Mouse (Mus musculus) adrenal gland, postnatal 0 days (tissue): ENCODE data around the gene Tfr2. TPM values are rescaled to one million over a fixed set of nuclear protein-coding genes. Genes with fewer than 3 reads are reported as not detected.

Source experiments
- microRNA-seq: library from miRNA; unstranded; fragments of <30 nt; microRNA quantifications from one replicate; pipeline ENCODE4, GENCODE M21; 2016; ENCODE audit warnings: borderline replicate concordance; ENCODE audit not compliant: insufficient number of aligned reads
- polyA plus RNA-seq: library from polyadenylated mRNA; unstranded; fragments of >200 nt; fragmentation: Nextera tagmentation; extraction: Ambion mirVana; gene quantifications from 2 replicates; pipeline ENCODE4 v1.2.1, GENCODE M21; 2015

The Tfr2 gene
- polyA plus RNA-seq = 5.8 and 6.5 TPM in 2 replicates

DNA sequence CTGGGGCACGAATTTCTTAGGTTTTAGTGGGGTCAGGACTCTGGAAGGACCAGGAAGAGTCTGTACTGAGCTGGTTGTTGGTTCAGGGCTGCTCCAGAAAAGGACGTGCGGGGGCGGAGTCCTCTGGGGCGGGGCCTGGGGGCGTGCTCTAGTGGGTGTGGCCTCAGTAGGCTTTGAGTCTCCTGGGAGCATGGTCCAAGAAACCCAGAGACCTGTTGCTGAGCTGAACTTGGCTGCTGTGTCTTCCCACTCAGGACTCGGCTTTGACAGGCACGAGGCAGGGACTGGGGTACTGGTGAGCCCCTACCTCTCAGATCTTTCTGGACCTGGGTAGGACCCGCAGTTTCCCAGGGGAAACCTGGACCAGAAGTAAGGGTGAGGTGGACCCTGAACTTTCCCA lies at the start of gene Tfr2:
TSS of gene Tfr2 (plus strand) at position 176 of the 400 bp plus-strand sequence.

GRCm38 (mm10) chr5:137533117-137533827 lies 36.4 kb upstream of the Tfr2 start, which contains the start of the genes Epo and Gnb2:
Epo (minus strand) TSS chr5:137533242.
Gnb2 (minus strand) TSS chr5:137533510.

GRCm38 (mm10) chr5:137553411-137553837 lies 16.2 kb upstream of the Tfr2 start, which contains the start of gene Actl6b:
Actl6b (plus strand) TSS chr5:137553517.

DNA sequence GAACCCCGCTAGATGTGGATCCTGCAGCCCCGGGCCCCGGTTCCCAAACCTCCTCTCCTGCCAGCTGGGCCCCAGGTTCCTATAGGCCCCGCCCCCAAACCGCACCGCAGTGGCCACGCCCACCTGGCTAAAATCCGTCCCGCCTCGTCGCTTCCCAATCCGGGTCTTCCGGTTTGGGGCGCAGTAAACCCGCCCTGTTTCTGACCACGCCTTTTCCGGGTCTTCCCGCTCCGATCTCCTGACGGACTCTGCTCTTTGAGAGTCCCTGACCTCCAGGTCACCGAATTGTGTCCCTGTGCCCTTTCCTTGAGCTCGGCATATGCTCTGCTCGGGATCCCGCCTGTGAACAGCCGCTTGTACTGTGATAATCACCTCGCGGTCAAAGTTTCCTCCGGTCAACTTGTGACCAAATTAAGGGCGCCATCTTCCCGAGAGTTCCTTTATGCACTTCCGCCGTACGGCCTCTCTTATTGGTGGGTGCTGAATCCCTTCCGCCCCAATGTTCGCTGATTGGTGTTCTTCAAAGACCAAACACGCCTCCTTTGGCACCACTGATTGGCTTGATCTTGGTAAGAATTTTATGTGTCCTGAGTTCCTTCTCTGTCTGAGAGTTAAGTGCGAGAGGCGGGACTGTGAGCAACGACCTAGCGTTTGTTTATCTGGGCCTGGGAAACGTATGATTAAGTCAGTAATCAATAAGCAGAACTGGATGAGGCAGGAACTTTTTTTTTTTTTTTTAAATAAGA lies 31.2 kb downstream of the Tfr2 start, which contains the start of gene Mospd3:
TSS of gene Mospd3 (minus strand) at position 440 of the 746 bp plus-strand sequence.

GRCm38 (mm10) chr5:137613550-137613949 lies 43.9 kb downstream of the Tfr2 start, which contains the start of gene Pcolce:
Pcolce (minus strand) TSS chr5:137613784.

DNA sequence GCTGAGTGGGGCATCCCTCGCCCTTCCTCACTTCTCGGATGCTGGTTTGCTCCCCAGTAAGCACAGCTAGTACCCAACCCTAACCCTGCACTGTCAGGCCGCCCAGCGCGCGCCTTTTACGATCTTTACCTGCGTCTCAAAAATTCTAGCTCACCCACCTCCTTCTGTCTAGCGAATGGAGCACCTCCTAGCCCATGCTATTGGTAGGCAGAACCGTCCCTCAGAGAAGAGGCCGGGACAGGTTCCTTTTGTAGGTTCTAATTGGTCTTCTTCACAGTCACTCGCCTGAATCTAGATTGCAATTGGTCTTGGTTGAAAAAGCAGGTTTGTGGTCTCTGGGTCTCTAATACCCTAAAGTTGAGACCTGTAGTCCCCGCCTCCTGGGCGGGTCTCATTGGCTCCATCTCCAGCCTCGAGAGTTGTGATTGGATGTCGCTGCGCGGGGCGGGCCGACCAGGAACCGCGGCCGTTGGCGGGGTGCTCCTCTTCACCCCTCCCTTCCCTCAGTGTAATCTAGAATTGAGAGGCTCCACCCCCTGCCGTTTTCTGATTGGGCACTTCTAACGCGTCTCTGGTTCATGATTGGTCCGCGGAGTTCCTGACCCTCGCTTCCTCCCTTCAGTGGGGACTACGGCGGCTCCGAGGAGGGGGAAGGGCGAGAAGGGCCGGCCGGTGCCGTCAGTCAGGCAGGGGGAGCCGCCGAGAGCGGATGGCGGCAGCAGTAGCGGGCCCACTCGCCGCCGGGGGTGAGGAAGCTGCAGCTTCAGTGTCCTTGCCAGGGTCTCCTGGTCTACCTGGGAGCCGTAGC lies 59.1 kb downstream of the Tfr2 start, which contains the start of the genes Fbxo24, Lrch4 and Gm20605:
TSS of gene Fbxo24 (minus strand) at position 505 of the 808 bp plus-strand sequence.
TSS of gene Lrch4 (plus strand) at position 624 of the 808 bp plus-strand sequence.
TSS of gene Gm20605 (plus strand) at position 678 of the 808 bp plus-strand sequence.

Small RNA genes lying within 50 kb of the gene (microRNA-seq; reads per million reads assigned to microRNA genes)
- gene Mir6418 = 1.1 reads per million

Other genes starting within 250 kb of the Tfr2 start
- gene Slc12a9, start 236.2 kb upstream of the Tfr2 start, polyA plus RNA-seq = 7.2 and 11.1 TPM in 2 replicates
- 21.9 and 24.9 TPM in 2 replicates for gene Ephb4, start 219.7 kb upstream of the Tfr2 start, polyA plus RNA-seq
- 0.07 and 0.11 TPM in 2 replicates for gene Zan, start 92.8 kb upstream of the Tfr2 start, polyA plus RNA-seq
- gene Pop7, start 67.3 kb upstream of the Tfr2 start, polyA plus RNA-seq = 37.0 and 47.6 TPM in 2 replicates
- gene Gigyf1, start 51.3 kb upstream of the Tfr2 start, polyA plus RNA-seq = 7.4 and 11.0 TPM in 2 replicates
- not detected in 2 replicates for gene Epo, start 36.6 kb upstream of the Tfr2 start, polyA plus RNA-seq
- 376 and 471 TPM in 2 replicates for gene Gnb2, start 36.3 kb upstream of the Tfr2 start, polyA plus RNA-seq
- 12.9 and 24.4 TPM in 2 replicates for gene Actl6b, start 16.3 kb upstream of the Tfr2 start, polyA plus RNA-seq
- 47.4 and 59.0 TPM in 2 replicates for gene Mospd3, start 31.2 kb downstream of the Tfr2 start, polyA plus RNA-seq
- gene Pcolce, start 43.9 kb downstream of the Tfr2 start, polyA plus RNA-seq = 331 and 534 TPM in 2 replicates
- 0.40 and 0.71 TPM in 2 replicates for gene Fbxo24, start 59.2 kb downstream of the Tfr2 start, polyA plus RNA-seq
- 27.2 and 31.5 TPM in 2 replicates for gene Lrch4, start 59.3 kb downstream of the Tfr2 start, polyA plus RNA-seq
- gene Gm20605, start 59.3 kb downstream of the Tfr2 start, polyA plus RNA-seq = 3.2 and 3.4 TPM in 2 replicates
- gene Sap25, start 71.5 kb downstream of the Tfr2 start, polyA plus RNA-seq = 2.9 and 5.4 TPM in 2 replicates
- gene Irs3, start 75.9 kb downstream of the Tfr2 start, polyA plus RNA-seq = 0.38 and 0.50 TPM in 2 replicates
- 14.8 and 23.8 TPM in 2 replicates for gene Agfg2, start 114.9 kb downstream of the Tfr2 start, polyA plus RNA-seq
- gene Nyap1, start 171.8 kb downstream of the Tfr2 start, polyA plus RNA-seq = 3.8 and 6.3 TPM in 2 replicates
- gene Tsc22d4, start 175.9 kb downstream of the Tfr2 start, polyA plus RNA-seq = 93.4 and 119 TPM in 2 replicates
- gene Ppp1r35, start 209.0 kb downstream of the Tfr2 start, polyA plus RNA-seq = 46.4 and 54.3 TPM in 2 replicates
- 14.9 and 16.9 TPM in 2 replicates for gene Mepce, start 217.8 kb downstream of the Tfr2 start, polyA plus RNA-seq
- gene Zcwpw1, start 218.0 kb downstream of the Tfr2 start, polyA plus RNA-seq = 6.2 and 7.8 TPM in 2 replicates